Mouse (Mus musculus) adrenal gland, adult (tissue): Measurements from ENCODE around the gene Gm17660.
A peak's percentile ranks its signal among the peaks of the same experiment; 100 is the strongest.

Experiments
- DNase-seq, 2 experiments: peaks; one replicate each; pipeline ENCODE4 v3.0.0; 2022 to 2023; ENCODE audit warnings: low spot score in 1 of 2; ENCODE audit not compliant: inconsistent age in 2 of 2

Gene Gm17660

DNA sequence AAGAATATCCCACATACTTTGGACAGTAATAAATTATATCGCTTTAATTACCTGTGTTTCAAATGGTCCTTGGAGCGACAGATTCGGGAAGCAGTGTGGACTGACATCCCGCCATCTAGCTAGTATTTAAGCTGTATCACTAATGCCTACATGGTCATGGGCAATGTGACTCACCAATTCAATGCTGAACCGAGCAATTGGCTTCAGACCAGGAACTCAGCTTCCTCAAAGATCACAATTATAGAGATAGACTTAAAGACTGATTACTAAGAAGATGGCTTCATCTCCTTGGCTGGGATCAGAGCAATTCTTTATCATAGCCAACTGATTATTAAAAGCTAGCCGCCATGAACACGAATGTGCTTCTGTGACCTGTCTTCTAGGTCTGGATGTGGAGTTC lies at the start of gene Gm17660:
Gm17660 (minus strand) TSS at position 101 of the 400 bp plus-strand sequence.
- DNase-seq, result no peak

DNA sequence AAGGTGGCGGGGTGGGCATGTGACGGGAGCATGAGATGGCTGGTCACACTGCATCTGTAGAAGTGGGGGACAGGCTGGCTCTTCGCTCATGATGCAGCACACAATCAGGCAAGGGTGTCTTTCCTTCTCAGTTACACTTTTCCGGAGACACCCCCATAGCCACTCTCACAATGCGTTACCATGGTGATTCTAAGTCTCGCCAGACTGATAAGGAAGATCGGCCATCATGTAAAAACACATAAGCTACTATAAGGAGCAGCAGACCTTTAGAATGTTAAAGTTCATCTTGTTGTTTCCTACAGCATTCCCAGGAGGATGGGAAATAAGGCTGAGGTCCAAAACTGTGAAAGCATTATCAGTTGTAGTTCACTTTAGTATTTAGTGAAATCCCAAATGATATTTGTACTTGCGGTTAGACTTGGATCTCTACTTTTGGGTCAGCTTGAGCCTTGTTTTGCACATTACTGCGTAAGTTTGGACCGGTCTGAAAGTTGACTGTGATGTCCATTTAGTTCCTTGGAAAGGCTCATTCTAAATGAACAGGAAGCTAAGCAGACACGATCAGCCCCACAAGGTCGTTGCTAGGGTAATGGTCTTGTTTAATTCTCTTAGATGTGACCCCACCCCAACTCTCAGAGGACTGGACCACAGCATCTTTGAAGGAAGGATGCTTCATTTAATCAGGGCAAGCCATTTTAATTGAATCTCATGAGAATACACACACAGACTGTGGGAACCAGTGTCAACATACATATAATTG lies 49.3 kb upstream of the Gm17660 start:
- DNase-seq, result no peak

DNA sequence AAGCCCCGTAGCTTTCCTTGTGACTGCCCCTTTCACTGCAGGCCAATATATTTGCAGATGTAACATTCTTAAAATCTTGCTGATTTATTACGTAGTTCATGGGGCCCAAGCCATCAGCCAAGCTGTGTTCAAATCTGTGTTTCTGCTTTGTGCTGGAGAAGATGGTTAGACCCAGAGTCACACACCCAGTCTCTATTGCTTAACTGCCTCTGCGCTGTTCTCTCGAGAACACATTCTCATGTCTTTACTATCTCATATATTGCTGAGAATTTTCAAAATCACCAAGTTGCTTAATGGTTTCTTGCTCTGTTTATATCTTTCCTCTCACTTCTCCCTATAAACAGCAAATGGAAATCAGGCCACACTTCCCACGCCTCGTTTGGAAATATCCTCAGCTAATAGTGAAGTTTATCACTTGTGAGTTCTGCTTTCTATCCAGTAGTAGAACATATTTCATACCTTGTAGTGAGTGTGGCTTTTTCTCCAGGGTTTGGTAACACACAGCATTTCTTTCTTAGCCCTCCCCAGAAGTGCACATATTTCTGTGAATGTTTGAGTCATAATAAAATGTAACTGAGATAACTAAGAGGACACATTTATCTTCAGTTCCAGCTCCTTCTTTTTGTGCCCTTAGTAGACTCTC lies 46.7 kb upstream of the Gm17660 start:
- DNase-seq, result no peak

DNA sequence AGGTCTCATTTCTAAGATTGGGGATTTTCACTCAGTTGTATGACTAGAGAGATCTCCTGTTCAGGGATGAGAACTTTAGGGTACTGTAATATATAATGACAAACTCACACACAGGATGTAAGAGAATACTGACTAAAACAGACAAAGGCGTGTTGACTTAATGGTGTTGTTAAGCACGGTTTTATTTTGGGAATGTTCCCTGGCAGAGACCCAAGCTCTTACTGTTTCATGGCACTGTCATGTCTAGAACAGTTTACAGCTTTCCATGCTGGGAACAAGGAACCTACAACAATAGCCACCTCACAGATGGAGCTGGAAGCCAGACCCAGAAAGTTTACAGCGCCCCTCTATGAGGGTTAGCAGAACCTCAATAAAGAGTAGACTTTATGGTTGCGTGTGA lies 38.5 kb upstream of the Gm17660 start:
- no peak for DNase-seq

DNA sequence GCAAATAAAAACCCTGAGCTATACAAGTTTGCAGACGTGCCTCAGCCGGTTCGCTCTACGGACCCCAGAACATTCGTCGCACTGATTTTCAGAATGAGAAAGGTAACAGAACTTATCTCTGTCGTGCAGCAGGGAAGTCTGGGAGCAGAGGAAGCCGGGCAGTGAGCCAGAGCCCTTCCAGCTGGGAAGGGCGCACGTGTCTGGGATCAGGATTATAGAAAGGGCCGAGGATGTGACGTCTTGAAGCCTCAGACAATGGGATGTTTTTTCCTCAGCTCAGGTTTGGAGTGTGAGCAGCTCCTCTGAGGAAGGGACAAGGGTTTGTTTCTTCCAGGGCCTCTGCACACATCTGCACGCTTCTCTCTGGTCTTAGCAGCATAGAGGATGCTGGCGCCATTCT lies 37.7 kb upstream of the Gm17660 start:
- peak; percentile 57 to 71 for DNase-seq

DNA sequence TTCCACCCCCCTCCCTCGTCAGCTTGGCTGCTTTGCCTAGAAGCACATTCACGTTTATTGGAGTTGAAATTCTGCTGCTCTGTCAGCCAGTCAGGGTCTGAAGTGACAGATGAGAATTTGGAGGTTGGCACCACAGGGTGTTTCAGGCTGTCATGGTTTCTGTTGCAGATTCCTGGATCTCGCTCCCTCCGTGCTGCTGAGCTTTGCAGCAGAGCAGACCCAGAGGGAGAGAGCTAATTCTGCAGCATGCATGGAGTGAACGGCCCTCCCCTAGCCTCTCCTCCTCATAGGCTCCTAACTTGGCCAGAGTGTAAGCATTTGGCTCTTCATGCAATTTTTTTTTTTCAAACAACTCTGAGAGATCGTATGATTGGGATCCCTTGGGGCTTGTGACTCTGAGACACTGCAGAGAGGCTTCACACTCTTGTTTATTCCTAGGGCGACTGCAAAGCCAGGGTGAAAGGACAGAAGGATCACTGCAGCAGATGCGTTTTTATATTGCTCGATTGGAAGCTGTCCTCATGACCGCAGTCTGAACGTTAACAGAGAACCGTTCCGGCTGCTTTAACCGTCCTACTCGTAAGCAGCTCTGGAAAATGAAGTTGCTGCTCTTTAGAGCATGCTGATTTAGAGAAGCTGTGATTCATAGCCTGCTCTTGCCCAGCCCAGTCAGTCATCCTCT lies 36.2 kb upstream of the Gm17660 start, which contains the start of gene Sparcl1:
Sparcl1 (minus strand) TSS at position 243 of the 682 bp plus-strand sequence.
- DNase-seq, result peak in 1 of 2 experiments; percentile 58

DNA sequence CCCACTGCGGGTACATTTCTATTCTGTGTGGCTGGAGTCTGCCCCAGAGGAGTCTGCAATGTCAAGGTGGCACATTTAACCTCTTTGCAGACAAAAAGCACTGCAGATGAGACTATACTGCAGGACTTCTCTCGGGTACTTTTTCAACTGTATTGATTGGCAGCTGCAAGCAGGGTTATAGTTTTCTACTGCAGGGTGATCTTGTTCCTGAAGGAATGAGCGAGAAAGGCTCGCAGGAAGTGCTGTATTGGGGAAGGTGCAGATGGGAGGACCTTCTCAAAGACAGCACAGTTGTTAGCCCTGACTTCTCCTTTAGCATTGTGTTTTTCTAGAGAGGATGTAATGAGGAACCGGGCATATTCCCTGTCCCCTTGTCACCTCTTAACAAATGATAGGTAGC lies 35.1 kb upstream of the Gm17660 start:
- no peak for DNase-seq

DNA sequence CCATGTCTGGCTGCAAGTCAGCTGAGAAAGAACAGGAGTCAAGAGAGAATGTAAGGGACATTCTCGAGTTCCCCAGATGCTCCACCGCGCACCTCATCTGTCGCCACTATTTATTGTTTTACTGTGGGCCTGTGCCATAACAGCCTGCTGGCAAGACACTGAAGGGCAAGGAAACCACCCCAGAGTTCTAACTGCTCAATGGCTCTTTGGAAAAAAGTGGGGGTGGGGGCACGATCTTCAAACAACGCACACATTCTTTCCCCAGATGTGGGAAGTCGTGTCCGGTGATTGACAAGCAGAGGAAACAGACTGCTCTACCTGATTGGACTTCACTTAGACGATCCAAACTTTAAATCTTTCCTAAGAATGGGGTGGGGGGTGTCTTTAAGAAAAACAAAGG lies 34.6 kb upstream of the Gm17660 start:
- no peak for DNase-seq

DNA sequence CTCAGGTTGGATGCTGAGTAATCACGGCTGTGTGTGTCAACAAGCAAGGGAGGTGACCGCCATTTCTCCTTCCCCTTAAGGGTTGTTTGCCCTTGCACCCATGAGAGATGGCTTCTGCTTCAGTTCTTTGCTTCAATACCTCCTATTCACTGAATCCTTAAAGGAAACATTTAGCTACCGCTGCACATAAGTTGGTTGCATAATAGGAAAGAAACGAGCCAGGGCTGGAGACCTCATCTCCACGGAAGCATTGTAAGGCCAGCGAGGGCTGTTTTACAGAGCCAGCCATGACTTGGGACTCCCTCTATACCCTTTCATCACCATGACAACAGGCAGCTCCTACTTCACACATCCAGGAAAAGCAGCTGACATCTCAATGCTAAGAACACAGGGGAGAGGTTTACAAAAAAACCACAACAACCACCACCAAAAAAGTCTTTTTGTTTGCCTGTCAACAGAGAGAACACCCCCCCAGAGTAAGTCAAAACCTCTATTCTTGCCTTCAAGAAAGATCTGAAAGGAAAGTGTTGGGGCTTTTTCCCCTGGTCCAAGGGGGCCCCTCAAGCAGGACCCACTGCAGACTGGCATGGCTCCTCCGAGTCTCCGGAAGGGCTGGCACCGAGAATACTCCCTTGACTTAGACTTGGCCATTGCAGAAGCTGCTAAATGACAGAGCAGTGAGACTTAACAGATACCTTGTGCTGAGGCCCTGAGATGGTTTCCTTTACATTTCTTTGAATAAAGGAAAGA lies 32.9 kb upstream of the Gm17660 start:
- peak in 1 of 2 experiments; percentile 35 for DNase-seq

DNA sequence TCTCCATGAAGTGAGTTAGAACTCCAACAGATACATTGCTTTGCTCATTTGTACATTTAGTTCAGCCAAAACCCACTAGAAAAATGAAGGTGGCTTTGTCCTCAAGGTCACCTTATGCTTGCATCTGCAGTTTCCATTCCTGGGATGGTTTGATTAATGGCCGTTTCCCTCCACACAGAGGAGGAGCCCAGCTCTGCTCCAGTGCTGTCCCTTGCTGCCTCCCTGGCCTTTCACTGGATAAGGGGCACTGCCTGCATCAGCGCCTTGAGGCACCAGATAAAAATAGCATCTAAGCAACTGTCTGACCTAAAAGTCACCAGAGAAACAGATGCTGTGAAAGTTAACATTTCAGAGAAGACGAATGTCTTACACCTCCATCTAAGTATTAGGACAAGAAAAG lies 32.1 kb upstream of the Gm17660 start:
- peak; percentile 54 to 77 for DNase-seq

DNA sequence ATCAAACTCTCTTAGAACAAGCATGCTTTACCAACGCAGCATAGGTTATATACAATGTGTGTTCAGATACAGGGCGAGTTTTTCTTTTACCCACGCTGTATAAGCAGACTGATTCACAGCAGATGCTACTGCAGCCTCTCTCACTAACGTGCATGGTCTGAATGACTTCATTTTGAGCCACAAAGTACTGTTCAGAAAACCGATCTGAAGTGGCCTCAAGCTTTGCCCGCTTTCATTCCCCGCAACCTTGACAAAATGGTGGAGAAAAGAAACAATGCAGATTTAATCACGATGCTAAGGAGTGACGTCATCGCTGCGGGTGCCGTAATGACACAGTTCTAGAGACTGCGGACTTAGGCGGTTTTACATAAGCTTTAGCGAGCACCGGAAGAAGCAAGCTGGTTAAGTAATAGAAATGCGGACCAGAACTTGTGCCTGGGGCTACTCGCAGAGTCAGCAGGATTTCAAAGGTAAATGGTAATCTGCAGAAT lies 31.5 kb upstream of the Gm17660 start:
- DNase-seq, result peak; percentile 40 to 72

DNA sequence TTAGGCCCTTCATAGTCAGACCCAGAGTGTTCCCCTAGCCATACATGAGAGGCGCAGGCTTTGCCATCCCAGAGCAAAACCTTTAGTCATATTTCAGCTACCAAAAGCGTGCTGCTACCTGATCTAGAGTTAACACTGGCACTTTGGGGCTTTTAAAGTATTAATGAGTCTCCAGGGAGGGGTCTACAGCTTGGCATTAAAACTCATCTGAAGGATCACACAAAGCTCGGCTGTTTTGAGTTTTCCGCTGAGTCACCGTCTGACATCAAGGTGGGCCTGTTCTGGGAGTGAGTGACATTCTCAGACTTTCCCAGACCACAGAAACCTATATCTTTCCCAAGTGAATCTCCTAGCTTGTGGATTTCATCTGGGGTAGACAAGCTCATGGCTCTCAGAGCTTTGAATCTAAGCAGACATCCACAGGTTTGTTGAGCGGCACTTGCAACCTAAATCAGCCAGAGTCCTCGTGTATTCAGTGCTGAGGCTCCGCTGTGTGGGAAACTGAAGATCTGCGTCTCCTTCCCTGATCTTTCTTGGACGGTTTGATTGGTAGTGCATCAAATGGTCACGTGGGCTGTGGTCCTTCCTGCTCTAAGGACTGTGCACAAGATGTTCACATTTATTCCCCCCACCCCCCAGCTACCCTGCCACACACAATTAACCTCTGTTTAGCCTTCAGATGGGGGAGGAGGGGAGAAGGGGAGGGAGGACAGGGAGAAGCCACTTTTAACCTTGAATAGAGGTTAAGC lies 30.9 kb upstream of the Gm17660 start:
- DNase-seq, result peak in 1 of 2 experiments; percentile 35

DNA sequence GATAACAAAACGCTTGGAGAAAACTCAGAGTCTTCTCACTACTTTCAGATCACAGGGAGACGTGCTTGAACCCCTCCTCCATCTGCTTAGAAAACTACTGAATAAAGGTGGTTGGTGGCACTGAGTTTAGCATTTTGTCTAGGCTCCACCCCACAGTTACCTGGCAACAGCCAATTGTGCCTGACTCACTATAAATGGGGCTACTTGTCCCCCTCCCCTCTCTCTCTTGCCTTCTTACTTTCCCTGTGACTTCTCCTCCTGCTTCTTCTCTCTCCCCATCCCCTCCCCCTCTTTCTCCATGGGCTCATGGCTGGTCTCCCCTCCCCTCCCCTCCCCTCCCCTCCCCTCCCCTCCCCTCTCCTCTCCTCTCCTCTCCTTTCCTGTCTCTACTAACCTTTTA lies 26.7 kb upstream of the Gm17660 start:
- no peak for DNase-seq

DNA sequence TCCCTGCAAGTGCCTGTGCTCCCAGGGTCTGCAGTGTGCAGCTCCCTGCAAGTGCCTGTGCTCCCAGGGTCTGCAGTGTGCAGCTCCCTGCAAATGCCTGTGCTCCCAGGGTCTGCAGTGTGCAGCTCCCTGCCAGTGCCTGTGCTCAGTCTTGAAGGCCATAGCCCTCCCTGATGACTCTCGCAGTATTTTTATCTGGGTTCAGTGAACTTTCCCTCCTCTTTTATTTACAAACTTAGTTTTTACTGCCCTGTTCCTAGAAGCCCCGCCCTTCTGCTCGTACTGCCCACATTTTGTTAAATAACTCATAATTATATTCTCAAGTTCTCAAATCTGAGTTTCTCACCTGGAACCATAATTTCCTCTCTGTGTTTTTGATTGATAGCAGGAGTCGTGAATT lies 25.8 kb upstream of the Gm17660 start:
- DNase-seq, result peak in 1 of 2 experiments; percentile 29

DNA sequence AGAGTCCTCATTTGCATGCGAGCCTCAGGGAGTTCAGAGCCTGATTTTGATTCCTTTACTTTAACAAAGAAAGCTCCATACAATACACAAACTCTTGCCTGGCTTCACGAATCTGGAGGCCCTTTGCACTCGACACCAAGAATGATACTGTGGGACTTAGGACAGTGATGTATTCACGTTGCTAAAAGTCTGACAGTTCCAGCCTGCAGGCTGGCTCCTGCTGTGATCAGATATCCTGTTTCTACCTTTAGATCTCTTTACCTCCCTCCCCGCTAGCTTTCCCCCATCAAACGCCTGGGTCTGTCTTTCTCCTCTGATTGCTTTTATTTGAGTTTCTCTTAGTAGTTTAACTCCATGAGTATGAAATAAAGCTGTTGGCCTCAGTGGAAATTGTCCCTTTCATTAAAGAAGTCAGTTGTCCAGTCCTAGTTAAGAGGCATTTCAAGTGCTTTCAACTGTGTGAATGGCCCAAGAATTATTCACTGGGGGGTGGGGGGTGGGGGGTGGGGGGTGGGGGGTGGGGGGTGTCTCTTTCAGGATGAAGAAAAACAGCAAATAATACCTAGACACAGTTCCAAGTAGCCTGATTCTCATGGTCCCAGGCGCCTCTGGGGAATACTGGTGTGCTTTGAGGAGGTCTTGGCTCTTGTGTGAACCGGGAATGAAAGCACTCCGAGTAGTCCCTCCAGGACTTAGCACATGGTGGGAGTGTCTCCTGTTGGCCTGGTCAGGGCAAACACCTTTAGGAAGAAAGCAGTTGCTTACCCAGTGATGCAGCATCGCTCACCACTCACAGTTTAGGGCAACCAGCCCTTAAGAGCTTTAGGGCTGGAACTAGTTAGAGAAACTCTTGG lies 24.5 kb upstream of the Gm17660 start:
- DNase-seq, result no peak

DNA sequence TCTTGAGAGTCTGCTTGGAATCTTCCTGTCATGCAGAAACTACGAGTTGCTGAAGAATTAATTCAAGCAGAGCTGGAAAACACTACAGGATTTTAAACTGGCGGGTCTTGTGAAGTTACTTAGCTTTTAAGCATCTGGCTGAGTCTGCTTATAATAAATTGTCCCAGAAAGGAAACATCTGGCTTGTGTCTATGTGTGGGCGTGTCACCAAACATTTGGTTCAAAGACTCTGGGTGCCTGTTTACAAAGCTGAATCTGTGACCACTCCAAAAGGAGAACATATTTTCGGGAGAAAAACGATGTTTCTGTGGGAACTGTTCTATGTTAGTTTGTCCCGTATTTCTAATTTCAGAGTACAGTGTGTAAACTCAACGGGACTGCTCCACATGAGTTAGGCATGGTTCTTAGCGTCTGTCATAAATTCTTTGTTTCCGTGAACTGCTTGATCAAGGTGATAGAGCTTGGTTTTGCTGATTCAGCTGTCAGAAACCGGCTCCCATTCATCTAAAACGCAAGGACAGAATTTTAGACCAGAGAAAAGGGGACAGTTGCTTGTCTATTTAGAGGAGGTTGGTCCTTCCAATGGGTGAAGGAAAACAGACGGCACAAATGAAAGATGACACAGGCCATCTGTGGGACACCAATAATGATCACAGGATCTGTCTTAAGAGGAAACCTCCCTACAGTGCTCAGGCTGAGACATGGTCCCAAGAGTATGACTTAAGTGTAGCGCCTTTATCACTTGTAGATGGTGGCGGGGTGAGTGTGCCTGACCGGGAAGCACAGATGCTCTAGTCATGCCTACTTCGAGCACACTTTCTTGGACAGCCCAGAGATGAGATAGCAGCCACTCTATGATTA lies 18.9 kb upstream of the Gm17660 start:
- DNase-seq, result peak in 1 of 2 experiments; percentile 30

DNA sequence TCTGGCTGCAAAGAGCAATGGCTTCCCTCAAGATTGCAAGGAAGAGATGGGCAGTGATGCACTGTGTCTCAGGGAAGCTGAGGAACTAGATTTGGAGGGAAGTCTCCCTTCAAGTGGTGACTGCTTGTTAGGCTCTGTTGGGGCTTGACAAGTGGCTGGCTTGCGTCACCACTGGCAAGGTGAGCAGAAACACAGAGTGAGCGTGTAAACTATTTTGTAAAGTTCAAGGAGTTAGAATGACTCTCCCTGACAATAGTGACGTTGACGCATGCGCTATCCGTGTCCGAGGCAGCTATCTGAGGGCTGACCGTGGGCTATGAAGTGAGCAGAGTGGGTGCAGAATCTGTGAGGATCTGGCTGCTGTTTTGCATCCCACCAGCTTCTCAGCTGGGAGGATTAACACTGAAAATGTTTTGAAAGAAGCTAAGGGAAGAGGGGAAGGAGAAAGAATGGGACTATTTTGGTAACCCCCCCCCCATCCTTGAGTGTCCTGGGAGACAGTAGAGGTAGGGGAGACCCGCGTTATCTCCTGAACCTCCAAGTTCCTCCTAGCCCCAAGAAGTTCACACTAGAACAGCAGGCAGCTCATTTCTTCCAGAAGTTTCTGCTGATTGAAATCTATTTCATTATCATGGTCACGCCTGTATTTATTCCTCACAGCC lies 18.1 kb upstream of the Gm17660 start:
- no peak for DNase-seq

DNA sequence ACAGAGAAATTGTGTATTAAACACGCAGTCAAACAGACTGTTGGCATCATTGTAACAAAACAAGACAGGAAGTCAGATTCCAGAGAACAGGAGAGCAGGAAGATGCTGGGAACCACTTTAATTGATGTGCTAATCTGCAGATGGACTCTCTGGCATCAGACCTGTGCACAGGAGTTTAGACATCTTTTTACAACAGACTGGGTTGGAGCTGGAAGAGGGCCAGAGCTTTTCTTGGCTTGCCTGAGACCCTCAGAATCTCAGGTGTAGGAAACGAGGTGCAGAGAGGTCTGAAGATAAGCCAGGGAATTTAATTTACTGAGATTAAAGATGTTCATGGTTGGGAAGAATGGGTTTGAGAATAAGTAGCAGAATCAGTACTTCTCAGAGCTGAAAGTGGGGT lies 12.3 kb upstream of the Gm17660 start:
- no peak for DNase-seq
